Mouse (Mus musculus) lung, embryonic 15.5 days (tissue): ENCODE measurements around the gene Nab1. TPM values are rescaled to one million over a fixed set of nuclear protein-coding genes. Genes with fewer than 3 reads are reported as not detected.

ENCODE experiments used
- ATAC-seq: fragments of 200-750 bp; cut with Nextera tagmentation; 2 replicates; pipeline ENCODE4 v1.8.0; 2017; ENCODE audit warnings: moderate number of reproducible peaks, borderline replicate concordance; ENCODE audit not compliant: low FRiP score, low TSS enrichment; ENCODE audit errors: extremely low read depth
- H3K27ac ChIP-seq: fragments of 300-500 bp; sonication (generic); 2 replicates; pipeline ENCODE4 v1.5.1; 2015; ENCODE audit warnings: moderate library complexity, mild to moderate bottlenecking, inconsistent platforms
- H3K27me3 ChIP-seq: fragments of 300-500 bp; sonication (generic); 2 replicates; pipeline ENCODE4 v1.6.1; 2015; ENCODE audit warnings: inconsistent platforms
- H3K36me3 ChIP-seq: fragments of 300-500 bp; sonication (generic); 2 replicates; pipeline ENCODE4 v1.6.1; 2015; ENCODE audit warnings: inconsistent platforms
- H3K4me1 ChIP-seq: fragments of 300-500 bp; sonication (generic); 2 replicates; pipeline ENCODE4 v1.6.1; 2015; ENCODE audit warnings: inconsistent platforms
- H3K4me2 ChIP-seq: fragments of 300-500 bp; sonication (generic); 2 replicates; pipeline ENCODE4 v1.6.1; 2015; ENCODE audit warnings: inconsistent platforms, mild to moderate bottlenecking, moderate library complexity
- H3K4me3 ChIP-seq: fragments of 300-500 bp; sonication (generic); 2 replicates; pipeline ENCODE4 v1.5.1; 2015; ENCODE audit warnings: mild to moderate bottlenecking, inconsistent platforms
- H3K9ac ChIP-seq: fragments of 300-500 bp; sonication (generic); 2 replicates; pipeline ENCODE4 v1.6.1; 2015; ENCODE audit warnings: inconsistent platforms
- H3K9me3 ChIP-seq: fragments of 300-500 bp; sonication (generic); 2 replicates; pipeline ENCODE4 v1.6.1; 2016; ENCODE audit warnings: inconsistent platforms
- WGBS: fragments of 180-500 bp; shearing (Covaris S2); methylation state at CpG from one replicate; pipeline ENCODE4 v1.1.7; 2015; 5-methylcytosine and 5-hydroxymethylcytosine counted together
- polyA plus RNA-seq: library from polyadenylated mRNA; unstranded; fragments of >200 nt; fragmentation: Nextera tagmentation; extraction: Ambion mirVana; gene quantifications from 2 replicates; pipeline ENCODE4 v1.2.1, GENCODE M21; 2015

The Nab1 gene
- polyA plus RNA-seq, 1 experiment from 2014 or later, result 26.3 TPM

DNA sequence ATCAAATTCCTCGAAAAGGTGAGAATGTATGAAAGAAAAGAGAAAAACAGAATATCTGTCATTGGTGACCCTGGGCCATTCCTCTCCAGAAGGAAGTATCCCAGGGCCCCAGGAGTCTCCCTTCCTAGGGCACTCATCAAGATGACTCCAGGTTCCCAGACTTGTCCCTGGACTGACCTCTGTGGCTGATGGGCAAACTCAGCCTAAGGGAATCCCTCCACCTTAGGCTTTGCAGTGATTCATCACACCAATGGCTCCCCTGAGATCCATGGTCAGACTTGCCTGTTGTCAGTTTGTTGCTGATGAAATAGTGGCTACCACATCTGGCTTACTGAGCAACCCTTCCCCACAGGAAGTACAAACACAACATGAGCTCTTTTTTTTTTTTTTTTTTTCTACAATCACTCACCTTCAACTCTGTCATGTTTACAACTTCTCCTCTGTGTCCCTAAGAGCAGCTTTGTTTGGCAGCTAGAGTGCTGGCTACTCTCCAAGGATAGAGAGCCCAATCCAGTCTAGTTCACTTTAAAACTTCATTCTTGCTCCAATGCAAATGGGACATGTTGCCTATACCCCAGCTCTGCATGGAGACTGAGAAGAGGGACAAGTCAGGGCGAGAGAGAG, 72.5 kb downstream of the Nab1 start:
- Histone ChIP-seq H3K36me3 (no peaks in the 10 kb centered on the region), H3K4me1 (no peaks in the 10 kb centered on the region), H3K27me3 (no peaks in the 10 kb centered on the region), H3K4me3 (no peak overlapping the region), H3K4me2 (no peak overlapping the region), H3K9me3 (no peaks in the 10 kb centered on the region), H3K9ac (no peak overlapping the region), H3K27ac (no peak overlapping the region)
- ATAC-seq, result no peak
- WGBS, result 45% methylated on average over 2 of the region's 2 CpGs

GRCm38 (mm10) chr1:52423846-52424245, 76.6 kb downstream of the Nab1 start:
- 63% methylated on average over 1 of the region's 1 CpGs for WGBS
- Histone ChIP-seq H3K4me3 (no peak overlapping the region), H3K27me3 (no peaks in the 10 kb centered on the region), H3K36me3 (no peaks in the 10 kb centered on the region), H3K4me2 (no peak overlapping the region), H3K27ac (no peak overlapping the region), H3K9ac (no peak overlapping the region), H3K4me1 (no peaks in the 10 kb centered on the region), H3K9me3 (no peaks in the 10 kb centered on the region)
- no peak for ATAC-seq

DNA sequence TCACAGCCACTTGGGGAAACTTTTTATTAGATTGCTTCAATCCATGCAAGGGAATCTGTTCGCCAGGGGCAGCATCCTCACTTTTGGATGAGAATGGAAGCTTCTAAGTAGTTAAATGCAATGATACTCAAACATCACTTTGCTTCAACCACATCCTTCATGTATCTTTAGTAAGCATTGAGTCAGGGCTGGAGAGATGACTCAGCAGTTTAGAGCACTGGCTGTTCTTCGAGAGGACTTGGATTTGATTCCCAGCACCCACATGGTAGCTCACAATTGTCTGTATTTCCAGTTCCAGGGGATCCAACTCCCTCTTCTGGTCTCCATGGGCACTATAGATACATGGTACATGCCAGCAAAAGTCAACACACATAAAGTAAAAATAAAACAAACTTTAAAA, 77.4 kb downstream of the Nab1 start:
- no peaks in the 10 kb centered on the region for H3K9me3 ChIP-seq
- no peak overlapping the region for H3K9ac ChIP-seq
- no peak overlapping the region for H3K27ac ChIP-seq
- no peaks in the 10 kb centered on the region for H3K27me3 ChIP-seq
- H3K4me3 ChIP-seq, result no peak overlapping the region
- WGBS, result 77% methylated on average over 2 of the region's 2 CpGs
- ATAC-seq, result no peak
- H3K4me1 ChIP-seq, result no peaks in the 10 kb centered on the region
- H3K36me3 ChIP-seq, result no peaks in the 10 kb centered on the region
- H3K4me2 ChIP-seq, result no peak overlapping the region

- 52% methylated on average over 3 of the region's 3 CpGs for WGBS
- H3K27me3 ChIP-seq, result no peaks in the 10 kb centered on the region
- H3K4me1 ChIP-seq, result no peaks in the 10 kb centered on the region
- H3K9ac ChIP-seq, result no peak overlapping the region
- ATAC-seq, result peak; percentile 39; the same call in 1 of the 2 replicates
- H3K4me3 ChIP-seq, result no peak overlapping the region
- no peaks in the 10 kb centered on the region for H3K9me3 ChIP-seq
- no peak overlapping the region for H3K4me2 ChIP-seq
- no peak overlapping the region for H3K27ac ChIP-seq
- H3K36me3 ChIP-seq, result no peaks in the 10 kb centered on the region
Measured at GRCm38 (mm10) chr1:52422137-52422536, 78.3 kb downstream of the Nab1 start.

GRCm38 (mm10) chr1:52421623-52422022, 78.9 kb downstream of the Nab1 start:
- ATAC-seq, result no peak
- Histone ChIP-seq H3K27ac (no peak overlapping the region), H3K9me3 (no peaks in the 10 kb centered on the region), H3K4me3 (no peak overlapping the region), H3K4me1 (no peaks in the 10 kb centered on the region), H3K36me3 (no peaks in the 10 kb centered on the region), H3K27me3 (no peaks in the 10 kb centered on the region), H3K4me2 (no peak overlapping the region), H3K9ac (no peak overlapping the region)

- Histone ChIP-seq H3K4me2 (no peak overlapping the region), H3K27me3 (no peaks in the 10 kb centered on the region), H3K27ac (no peak overlapping the region), H3K36me3 (no peaks in the 10 kb centered on the region), H3K9ac (no peak overlapping the region), H3K9me3 (no peaks in the 10 kb centered on the region), H3K4me3 (no peak overlapping the region), H3K4me1 (no peaks in the 10 kb centered on the region)
- no peak for ATAC-seq
- WGBS, result 85% methylated on average over 7 of the region's 7 CpGs
Measured at GRCm38 (mm10) chr1:52419088-52419819, 81.2 kb downstream of the Nab1 start.

Other genes with a start within 250 kb of the Nab1 start
- 9.6 and 9.8 TPM in 2 replicates for gene Nemp2, start 130.0 kb upstream of the Nab1 start, polyA plus RNA-seq
- 2.5 and 2.8 TPM in 2 replicates for gene Mfsd6, start 226.8 kb upstream of the Nab1 start, polyA plus RNA-seq